Mouse (Mus musculus): Measurements from ENCODE around the gene Prkrip1. TPM values are rescaled to one million over a fixed set of nuclear protein-coding genes. Genes with fewer than 3 reads are reported as not detected.

Prkrip1 gene
- polyA plus RNA-seq, 1 experiment: 48.3 TPM

DNA sequence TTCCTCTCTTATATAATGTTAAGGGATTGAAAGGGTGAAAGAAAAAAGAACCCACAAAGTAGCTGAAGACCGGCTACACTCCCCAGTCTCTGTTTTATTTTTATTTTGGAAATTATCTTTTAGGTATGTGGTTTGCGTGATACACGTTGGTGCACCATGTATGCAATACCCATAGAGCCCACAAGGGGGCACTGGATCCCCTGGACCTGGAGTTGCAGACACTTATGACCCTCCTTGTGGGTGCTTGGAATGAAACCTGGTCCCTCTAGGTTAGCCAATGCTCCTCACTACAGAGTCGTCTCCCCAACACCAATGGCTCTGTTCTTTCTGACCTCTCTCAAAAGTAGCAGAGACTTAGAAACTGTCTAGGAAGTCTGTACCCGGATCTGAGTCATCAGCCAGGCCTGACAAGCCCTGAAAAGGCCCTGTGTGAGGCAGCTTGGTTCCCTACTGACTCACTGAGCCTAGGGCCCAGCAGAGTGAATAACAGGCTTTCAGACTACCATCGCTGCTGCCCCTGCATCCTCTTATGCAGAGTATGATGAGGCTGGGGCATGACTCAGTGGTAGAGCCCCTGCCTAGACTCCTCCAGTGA lies 55.5 kb downstream of the Prkrip1 start:
- H3K36me3 ChIP-seq (ENCODE audit: control insufficient read depth, insufficient read depth, low read length, poor library complexity, severe bottlenecking): no peaks in the 10 kb centered on the region
- no peak overlapping the region for H3K9ac ChIP-seq (ENCODE audit: low read depth, poor library complexity, severe bottlenecking)
- no peaks in the 10 kb centered on the region for H3K27me3 ChIP-seq (ENCODE audit: control insufficient read depth, insufficient read depth, low read length, poor library complexity, severe bottlenecking)
- no peaks in the 10 kb centered on the region for H3K4me1 ChIP-seq (ENCODE audit: control insufficient read depth, insufficient read depth, low read length)
- H3K9me3 ChIP-seq (replicated peaks; ENCODE audit: control insufficient read depth, insufficient read depth, low read length, poor library complexity, severe bottlenecking): no peaks in the 10 kb centered on the region
- H3K4me3 ChIP-seq (ENCODE audit: low read depth, low read length): no peak overlapping the region
- peak; percentile 47 for TF ChIP-seq CTCF (IDR thresholded peaks at IDR 0.05; ENCODE audit: low read depth, low read length)
- TF ChIP-seq EP300 (IDR thresholded peaks at IDR 0.05; ENCODE audit: insufficient read depth, low read depth, low read length): no peak
- no peak for TF ChIP-seq POLR2A (IDR thresholded peaks at IDR 0.05; ENCODE audit: insufficient read depth, low read length)
- H3K27ac ChIP-seq (ENCODE audit: insufficient read depth, low read length): no peak overlapping the region

DNA sequence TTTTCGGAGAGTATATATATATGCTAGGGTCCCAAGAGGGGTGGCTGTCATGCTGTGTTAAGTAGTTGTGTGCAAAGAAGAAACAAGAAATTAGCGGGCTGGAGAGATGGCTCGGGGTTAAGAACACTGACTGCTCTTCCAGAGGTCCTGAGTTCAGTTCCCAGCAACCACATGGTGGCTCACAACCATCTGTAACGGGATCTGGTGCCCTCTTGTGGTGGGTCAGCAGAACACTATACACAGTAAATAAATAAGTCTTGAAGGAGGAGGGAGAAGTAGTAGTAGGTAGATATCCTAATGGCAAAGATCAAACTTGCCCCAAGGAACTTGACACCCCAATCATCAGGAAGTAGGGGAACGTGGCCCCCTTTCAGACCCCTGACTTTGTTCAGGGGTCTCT lies 56.0 kb downstream of the Prkrip1 start:
- no peaks in the 10 kb centered on the region for H3K36me3 ChIP-seq (ENCODE audit: control insufficient read depth, insufficient read depth, low read length, poor library complexity, severe bottlenecking)

DNA sequence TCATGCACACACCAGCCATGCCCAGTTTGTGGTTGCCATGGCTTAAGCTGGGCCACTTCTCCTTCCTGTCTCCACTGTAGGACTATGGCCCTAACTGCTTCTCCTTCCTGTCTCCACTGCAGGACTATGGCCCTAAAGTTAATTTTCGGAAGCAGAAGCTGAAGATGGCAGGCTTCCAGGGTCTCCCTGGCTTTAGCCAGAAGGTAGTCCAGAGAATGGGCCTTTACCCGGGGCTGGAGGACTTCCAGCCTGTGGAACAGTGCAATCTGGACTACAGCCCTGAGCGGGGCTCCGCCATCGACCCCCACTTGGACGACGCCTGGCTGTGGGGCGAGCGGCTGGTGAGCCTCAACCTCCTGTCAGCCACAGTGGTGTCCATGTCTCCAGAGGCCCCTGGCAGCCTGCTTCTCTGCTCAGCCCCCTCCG lies 58.7 kb downstream of the Prkrip1 start:
- Histone ChIP-seq H3K27ac (ENCODE audit: insufficient read depth, low read length) (no peak overlapping the region), H3K9me3 (replicated peaks; ENCODE audit: control insufficient read depth, insufficient read depth, low read length, poor library complexity, severe bottlenecking) (no peaks in the 10 kb centered on the region), H3K4me1 (ENCODE audit: control insufficient read depth, insufficient read depth, low read length) (no peaks in the 10 kb centered on the region), H3K9ac (ENCODE audit: low read depth, poor library complexity, severe bottlenecking) (no peak overlapping the region), H3K27me3 (ENCODE audit: control insufficient read depth, insufficient read depth, low read length, poor library complexity, severe bottlenecking) (no peaks in the 10 kb centered on the region), H3K36me3 (ENCODE audit: control insufficient read depth, insufficient read depth, low read length, poor library complexity, severe bottlenecking) (no peaks in the 10 kb centered on the region), H3K4me3 (ENCODE audit: low read depth, low read length) (no peak overlapping the region)
- TF ChIP-seq EP300 (IDR thresholded peaks at IDR 0.05; ENCODE audit: insufficient read depth, low read depth, low read length): no peak
- no peak for TF ChIP-seq CTCF (IDR thresholded peaks at IDR 0.05; ENCODE audit: low read depth, low read length)
- no peak for TF ChIP-seq POLR2A (IDR thresholded peaks at IDR 0.05; ENCODE audit: insufficient read depth, low read length)

More for the DNA sequence above, 56.0 kb downstream of the Prkrip1 start:
- H3K27me3 ChIP-seq (ENCODE audit: control insufficient read depth, insufficient read depth, low read length, poor library complexity, severe bottlenecking): no peaks in the 10 kb centered on the region
- H3K27ac ChIP-seq (ENCODE audit: insufficient read depth, low read length): no peak overlapping the region
- H3K4me1 ChIP-seq (ENCODE audit: control insufficient read depth, insufficient read depth, low read length): no peaks in the 10 kb centered on the region
- TF ChIP-seq POLR2A (IDR thresholded peaks at IDR 0.05; ENCODE audit: insufficient read depth, low read length) (no peak), CTCF (IDR thresholded peaks at IDR 0.05; ENCODE audit: low read depth, low read length) (peak; percentile 40)
- H3K9ac ChIP-seq (ENCODE audit: low read depth, poor library complexity, severe bottlenecking): no peak overlapping the region
- no peak overlapping the region for H3K4me3 ChIP-seq (ENCODE audit: low read depth, low read length)
- H3K9me3 ChIP-seq (replicated peaks; ENCODE audit: control insufficient read depth, insufficient read depth, low read length, poor library complexity, severe bottlenecking): no peaks in the 10 kb centered on the region

DNA sequence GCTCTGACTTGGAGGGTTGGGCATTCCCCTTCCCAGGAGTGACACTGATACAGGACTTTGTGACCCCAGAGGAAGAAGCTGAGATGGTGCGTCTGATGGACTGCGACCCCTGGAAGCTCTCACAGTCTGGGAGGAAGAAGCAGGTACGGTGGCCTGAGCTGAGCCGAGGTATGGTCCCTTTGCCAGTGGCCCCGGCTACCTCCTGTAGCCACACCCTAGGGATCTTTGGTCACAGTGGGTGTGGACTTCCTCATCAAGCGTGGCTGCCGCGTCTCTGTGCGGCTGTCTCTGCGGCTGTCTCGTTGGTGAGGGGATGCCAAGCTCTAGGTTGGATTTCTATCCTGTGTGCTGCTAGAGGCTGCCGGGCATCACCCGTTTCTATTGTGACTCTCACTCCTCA lies 59.4 kb downstream of the Prkrip1 start:
- H3K27me3 ChIP-seq (ENCODE audit: control insufficient read depth, insufficient read depth, low read length, poor library complexity, severe bottlenecking): no peaks in the 10 kb centered on the region
- H3K9me3 ChIP-seq (replicated peaks; ENCODE audit: control insufficient read depth, insufficient read depth, low read length, poor library complexity, severe bottlenecking): no peaks in the 10 kb centered on the region
- H3K4me3 ChIP-seq (ENCODE audit: low read depth, low read length): no peak overlapping the region
- peaks cover 2% of the 10 kb centered on the region for H3K4me1 ChIP-seq (ENCODE audit: control insufficient read depth, insufficient read depth, low read length)
- H3K9ac ChIP-seq (ENCODE audit: low read depth, poor library complexity, severe bottlenecking): no peak overlapping the region
- TF ChIP-seq EP300 (IDR thresholded peaks at IDR 0.05; ENCODE audit: insufficient read depth, low read depth, low read length) (no peak), POLR2A (IDR thresholded peaks at IDR 0.05; ENCODE audit: insufficient read depth, low read length) (no peak), CTCF (IDR thresholded peaks at IDR 0.05; ENCODE audit: low read depth, low read length) (no peak)
- no peak overlapping the region for H3K27ac ChIP-seq (ENCODE audit: insufficient read depth, low read length)
- H3K36me3 ChIP-seq (ENCODE audit: control insufficient read depth, insufficient read depth, low read length, poor library complexity, severe bottlenecking): no peaks in the 10 kb centered on the region

DNA sequence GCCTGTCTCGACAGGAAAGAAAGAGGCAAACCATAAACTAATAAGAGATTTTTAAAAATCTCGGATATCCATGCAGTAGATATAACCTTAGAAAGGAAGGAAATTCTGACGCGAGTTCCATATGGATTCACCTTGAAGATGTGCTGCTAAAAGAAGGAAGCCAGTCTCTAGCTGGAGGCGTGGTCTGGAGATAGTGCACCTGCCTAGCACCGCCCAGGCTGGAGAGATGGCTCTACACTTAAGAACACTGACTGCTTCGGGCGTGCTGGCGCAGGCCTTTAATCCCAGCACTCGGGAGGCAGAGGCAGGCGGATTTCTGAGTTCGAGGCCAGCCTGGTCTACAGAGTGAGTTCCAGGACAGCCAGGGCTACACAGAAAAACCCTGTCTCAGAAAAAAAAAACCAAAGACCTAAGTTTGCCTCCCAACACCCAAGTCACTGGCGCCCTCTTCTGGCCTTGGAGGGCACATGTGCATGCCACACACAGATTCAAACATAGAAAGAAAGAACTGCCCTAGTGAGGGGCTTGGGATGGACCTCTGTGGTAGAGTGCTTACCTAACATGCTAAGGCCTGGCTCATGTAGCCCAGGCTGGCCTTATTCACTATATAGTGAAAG lies 61.0 kb downstream of the Prkrip1 start:
- Histone ChIP-seq H3K4me3 (ENCODE audit: low read depth, low read length) (no peak overlapping the region), H3K27ac (ENCODE audit: insufficient read depth, low read length) (no peak overlapping the region), H3K4me1 (ENCODE audit: control insufficient read depth, insufficient read depth, low read length) (peaks cover 5% of the 10 kb centered on the region), H3K36me3 (ENCODE audit: control insufficient read depth, insufficient read depth, low read length, poor library complexity, severe bottlenecking) (no peaks in the 10 kb centered on the region), H3K27me3 (ENCODE audit: control insufficient read depth, insufficient read depth, low read length, poor library complexity, severe bottlenecking) (no peaks in the 10 kb centered on the region), H3K9me3 (replicated peaks; ENCODE audit: control insufficient read depth, insufficient read depth, low read length, poor library complexity, severe bottlenecking) (no peaks in the 10 kb centered on the region), H3K9ac (ENCODE audit: low read depth, poor library complexity, severe bottlenecking) (no peak overlapping the region)
- TF ChIP-seq POLR2A (IDR thresholded peaks at IDR 0.05; ENCODE audit: insufficient read depth, low read length) (no peak), EP300 (IDR thresholded peaks at IDR 0.05; ENCODE audit: insufficient read depth, low read depth, low read length) (no peak), CTCF (IDR thresholded peaks at IDR 0.05; ENCODE audit: low read depth, low read length) (peak; percentile 84)

DNA sequence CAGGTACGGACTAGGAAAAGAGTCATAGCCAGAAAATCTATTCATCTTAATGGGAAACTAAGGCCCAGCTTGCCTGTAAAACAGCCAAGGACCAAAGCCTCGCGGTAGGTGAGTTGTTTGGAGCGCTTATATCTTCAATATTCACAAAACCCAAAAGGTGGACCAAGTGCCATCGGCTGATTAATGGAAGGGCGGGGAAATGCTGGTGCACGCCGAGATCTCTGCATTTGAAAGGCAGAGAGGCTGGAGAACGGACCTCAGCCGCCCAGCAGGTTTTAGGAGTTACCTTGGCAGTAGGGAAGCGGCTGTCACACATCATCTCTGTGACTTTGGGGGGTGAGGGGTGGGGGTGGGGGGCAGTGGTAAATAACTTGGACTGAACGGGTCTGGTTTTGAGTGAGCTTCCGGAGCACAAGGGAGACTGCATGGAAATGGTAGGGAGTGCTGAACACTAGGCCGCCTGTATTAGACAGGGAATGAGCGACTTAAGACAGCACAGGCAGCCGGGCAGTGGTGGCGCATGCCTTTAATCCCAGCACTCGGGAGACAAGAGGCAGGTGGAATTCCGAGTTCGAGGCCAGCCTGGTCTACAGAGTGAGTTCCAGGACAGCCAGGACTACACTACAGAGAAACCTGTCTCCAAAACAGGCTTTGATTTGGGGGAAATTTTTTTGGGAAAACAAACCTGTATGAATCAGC lies 62.3 kb downstream of the Prkrip1 start:
- Histone ChIP-seq H3K9me3 (replicated peaks; ENCODE audit: control insufficient read depth, insufficient read depth, low read length, poor library complexity, severe bottlenecking) (no peaks in the 10 kb centered on the region), H3K27ac (ENCODE audit: insufficient read depth, low read length) (no peak overlapping the region), H3K9ac (ENCODE audit: low read depth, poor library complexity, severe bottlenecking) (peak overlapping the region; percentile 82), H3K4me1 (ENCODE audit: control insufficient read depth, insufficient read depth, low read length) (peaks cover 5% of the 10 kb centered on the region), H3K27me3 (ENCODE audit: control insufficient read depth, insufficient read depth, low read length, poor library complexity, severe bottlenecking) (no peaks in the 10 kb centered on the region), H3K36me3 (ENCODE audit: control insufficient read depth, insufficient read depth, low read length, poor library complexity, severe bottlenecking) (no peaks in the 10 kb centered on the region), H3K4me3 (ENCODE audit: low read depth, low read length) (peak overlapping the region; percentile 93)
- TF ChIP-seq EP300 (IDR thresholded peaks at IDR 0.05; ENCODE audit: insufficient read depth, low read depth, low read length): no peak
- TF ChIP-seq POLR2A (IDR thresholded peaks at IDR 0.05; ENCODE audit: insufficient read depth, low read length): no peak
- no peak for TF ChIP-seq CTCF (IDR thresholded peaks at IDR 0.05; ENCODE audit: low read depth, low read length)

Data from ES-Bruce4 (cell line).